Mouse (Mus musculus) yolk sac, embryonic 10.5 days (tissue): Measurements from ENCODE around the gene Hoxa9.

Source experiments
- DNase-seq: peaks from one replicate; pipeline ENCODE4 v3.0.0-alpha.2; 2017; ENCODE audit warnings: low spot score

The Hoxa9 gene

GRCm38 (mm10) chr6:52230516-52231165 is at the start of gene Hoxa9:
Gene Hoxa9, minus strand, starts transcription at chr6:52231089.
- no peak for DNase-seq

- no peak for DNase-seq
Measured at GRCm38 (mm10) chr6:52276920-52277319, 46.0 kb upstream of the Hoxa9 start.

- no peak for DNase-seq
Measured at GRCm38 (mm10) chr6:52276382-52276781, 45.5 kb upstream of the Hoxa9 start.

GRCm38 (mm10) chr6:52275563-52276280 is 44.8 kb upstream of the Hoxa9 start:
- DNase-seq = no peak

- DNase-seq = no peak
Measured at GRCm38 (mm10) chr6:52274576-52274975, 43.7 kb upstream of the Hoxa9 start.

- DNase-seq = peak; percentile 27
Measured at GRCm38 (mm10) chr6:52273656-52274280, 42.9 kb upstream of the Hoxa9 start.

- no peak for DNase-seq
Measured at GRCm38 (mm10) chr6:52272766-52273655, 42.1 kb upstream of the Hoxa9 start.

- peak; percentile 71 for DNase-seq
Measured at GRCm38 (mm10) chr6:52270494-52271480, 39.9 kb upstream of the Hoxa9 start.

GRCm38 (mm10) chr6:52268756-52269155 is 37.9 kb upstream of the Hoxa9 start:
- no peak for DNase-seq

- no peak for DNase-seq
Measured at GRCm38 (mm10) chr6:52268341-52268740, 37.5 kb upstream of the Hoxa9 start.

GRCm38 (mm10) chr6:52267691-52268090 is 36.8 kb upstream of the Hoxa9 start:
- DNase-seq = no peak

GRCm38 (mm10) chr6:52267221-52267620 is 36.3 kb upstream of the Hoxa9 start:
- DNase-seq = no peak

GRCm38 (mm10) chr6:52266666-52266985 is 35.7 kb upstream of the Hoxa9 start:
- DNase-seq = no peak

- DNase-seq = peak; percentile 18
Measured at GRCm38 (mm10) chr6:52265913-52266665, 35.2 kb upstream of the Hoxa9 start.

GRCm38 (mm10) chr6:52265306-52265912 is 34.5 kb upstream of the Hoxa9 start:
- no peak for DNase-seq

- no peak for DNase-seq
Measured at GRCm38 (mm10) chr6:52264106-52264790, 33.4 kb upstream of the Hoxa9 start.

GRCm38 (mm10) chr6:52263321-52263585 is 32.4 kb upstream of the Hoxa9 start:
- DNase-seq = no peak

GRCm38 (mm10) chr6:52262463-52263320 is 31.8 kb upstream of the Hoxa9 start:
- peak; percentile 28 for DNase-seq
